Mouse (Mus musculus): ENCODE measurements around the gene Rasa4. TPM values are rescaled to one million over a fixed set of nuclear protein-coding genes. Genes with fewer than 3 reads are reported as not detected.

Rasa4 gene
- total and polyA plus RNA-seq, 3 experiments: 1.4 to 2.5 TPM; not detected in 1

DNA sequence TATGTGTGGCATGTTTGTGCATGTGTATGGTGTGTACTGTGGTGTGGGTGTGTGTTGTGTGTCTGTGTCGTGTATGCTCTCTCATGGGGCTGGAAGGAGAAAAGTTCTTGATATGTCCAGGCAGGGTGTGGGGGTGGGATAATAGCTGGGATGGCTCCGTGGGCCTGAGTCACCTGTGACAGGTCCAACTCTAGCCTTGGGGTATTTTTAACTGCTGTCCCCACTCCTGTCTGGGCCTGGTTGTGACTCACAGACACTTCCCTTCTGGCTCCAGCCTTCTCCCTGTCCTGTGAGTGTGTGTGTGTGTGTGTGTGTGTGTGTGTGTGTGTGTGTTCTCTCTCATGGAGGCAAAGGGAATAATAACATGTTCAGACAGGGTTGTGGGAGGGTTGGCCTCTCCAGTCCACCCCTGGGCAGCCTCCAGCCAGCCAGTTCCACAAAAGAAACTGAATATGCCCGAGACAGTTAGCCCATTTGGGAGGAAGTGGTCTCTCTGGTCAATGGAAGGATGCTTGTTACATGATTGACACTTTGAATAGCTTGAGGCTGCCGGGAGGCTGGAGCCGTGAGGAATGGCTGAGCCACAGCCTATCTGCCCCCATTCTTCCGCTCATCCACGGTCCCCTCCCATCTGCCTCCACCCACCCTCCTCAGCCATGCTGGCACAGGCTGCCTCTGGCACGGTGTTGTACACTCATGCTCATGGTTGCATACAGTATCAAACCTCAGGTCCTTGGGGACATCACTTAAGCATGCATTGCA is 10.7 kb downstream of the Rasa4 start:
- Histone ChIP-seq H3K27me3 (ENCODE audit: control insufficient read depth in 1 of 2, insufficient read depth in 2 of 2, low read length in 2 of 2) (no peaks in the 10 kb centered on the region), H3K36me3 (ENCODE audit: control insufficient read depth in 1 of 2, insufficient read depth in 2 of 2, low read length in 2 of 2) (no peaks in the 10 kb centered on the region), H3K27ac (ENCODE audit: control insufficient read depth, low read depth, low read length) (no peak overlapping the region), H3K9me3 (replicated peaks; ENCODE audit: insufficient read depth, low read length) (no peaks in the 10 kb centered on the region), H3K4me3 (ENCODE audit: control insufficient read depth in 1 of 2, insufficient read depth in 1 of 2, low read depth in 2 of 2, low read length in 2 of 2) (no peak overlapping the region), H3K4me1 (ENCODE audit: control insufficient read depth in 1 of 2, insufficient read depth in 2 of 2, low read length in 2 of 2) (no peaks in the 10 kb centered on the region), H3K9ac (ENCODE audit: control insufficient read depth, low read depth, low read length, poor library complexity, severe bottlenecking) (no peak overlapping the region), H3K79me2 (ENCODE audit: control insufficient read depth, insufficient read depth, low read length, poor library complexity) (no peaks in the 10 kb centered on the region)
- DNase-seq (ENCODE audit: low read depth, low spot score): no peak
- TF ChIP-seq BHLHE40 (IDR thresholded peaks at IDR 0.05; ENCODE audit: borderline replicate concordance, low read depth, low read length) (no peak), CHD2 (IDR thresholded peaks at IDR 0.05; ENCODE audit: low read length) (no peak), NRF1 (IDR thresholded peaks at IDR 0.05; ENCODE audit: insufficient read depth, low read depth, low read length, poor library complexity, severe bottlenecking) (no peak), MAZ (IDR thresholded peaks at IDR 0.05; ENCODE audit: low read depth, low read length) (no peak), GABPA (IDR thresholded peaks at IDR 0.05; ENCODE audit: low read depth, low read length) (no peak), GATA1 (IDR thresholded peaks at IDR 0.05; ENCODE audit: low read depth, low read length) (no peak), MAX (IDR thresholded peaks at IDR 0.05; ENCODE audit: low read length) (no peak), ELF1 (IDR thresholded peaks at IDR 0.05; ENCODE audit: low read depth, low read length) (no peak), HCFC1 (IDR thresholded peaks at IDR 0.05; ENCODE audit: low read depth, low read length) (no peak), RAD21 (IDR thresholded peaks at IDR 0.05; ENCODE audit: low read depth, low read length) (no peak), EP300 (IDR thresholded peaks at IDR 0.05; ENCODE audit: low read depth in 1 of 2, low read length in 2 of 2) (no peak), CHD1 (IDR thresholded peaks at IDR 0.05; ENCODE audit: low read depth, low read length) (no peak), ETS1 (IDR thresholded peaks at IDR 0.05; ENCODE audit: low read depth, low read length) (no peak)

DNA sequence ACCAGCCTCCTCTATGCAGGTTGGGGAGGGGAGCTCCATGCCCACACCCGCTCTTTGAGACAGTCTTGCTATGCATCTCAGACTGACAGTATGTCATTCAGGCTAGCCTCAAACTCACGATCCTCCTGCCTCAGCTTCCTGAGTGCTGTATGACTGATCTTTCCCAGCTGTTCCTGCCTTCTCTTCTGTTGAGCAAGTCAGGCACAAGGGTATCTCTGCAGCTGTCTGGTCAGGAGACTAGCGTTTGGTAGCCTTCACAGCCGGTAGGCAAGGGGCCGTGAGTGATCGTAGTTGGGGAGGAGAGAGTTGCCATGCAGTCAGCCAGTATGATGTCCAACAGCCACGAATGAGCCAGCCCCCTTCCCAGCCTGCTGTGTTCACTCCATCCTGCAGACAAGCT is 11.4 kb downstream of the Rasa4 start:
- no peaks in the 10 kb centered on the region for H3K79me2 ChIP-seq (ENCODE audit: control insufficient read depth, insufficient read depth, low read length, poor library complexity)
- H3K4me3 ChIP-seq (ENCODE audit: control insufficient read depth in 1 of 2, insufficient read depth in 1 of 2, low read depth in 2 of 2, low read length in 2 of 2): no peak overlapping the region
- H3K27ac ChIP-seq (ENCODE audit: control insufficient read depth, low read depth, low read length): no peak overlapping the region
- no peak for DNase-seq (ENCODE audit: low read depth, low spot score)
- no peaks in the 10 kb centered on the region for H3K27me3 ChIP-seq (ENCODE audit: control insufficient read depth in 1 of 2, insufficient read depth in 2 of 2, low read length in 2 of 2)
- no peak for TF ChIP-seq ZC3H11A (IDR thresholded peaks at IDR 0.05; ENCODE audit: low read depth, low read length)
- H3K9ac ChIP-seq (ENCODE audit: control insufficient read depth, low read depth, low read length, poor library complexity, severe bottlenecking): no peak overlapping the region
- no peaks in the 10 kb centered on the region for H3K4me1 ChIP-seq (ENCODE audit: control insufficient read depth in 1 of 2, insufficient read depth in 2 of 2, low read length in 2 of 2)
- no peaks in the 10 kb centered on the region for H3K36me3 ChIP-seq (ENCODE audit: control insufficient read depth in 1 of 2, insufficient read depth in 2 of 2, low read length in 2 of 2)
- no peaks in the 10 kb centered on the region for H3K9me3 ChIP-seq (replicated peaks; ENCODE audit: insufficient read depth, low read length)

- peaks cover 0 to 11% of the 10 kb centered on the region in 2 experiments; a peak in 1 of 4 replicates for H3K4me1 ChIP-seq (ENCODE audit: control insufficient read depth in 1 of 2, insufficient read depth in 2 of 2, low read length in 2 of 2)
- no peak for TF ChIP-seq TCF12 (IDR thresholded peaks at IDR 0.05; ENCODE audit: low read depth, low read length)
- TF ChIP-seq RAD21 (IDR thresholded peaks at IDR 0.05; ENCODE audit: low read depth, low read length): no peak
- no peak for TF ChIP-seq ETS1 (IDR thresholded peaks at IDR 0.05; ENCODE audit: low read depth, low read length)
- TF ChIP-seq ZMIZ1 (IDR thresholded peaks at IDR 0.05; ENCODE audit: low read depth, low read length): no peak
- no peak for TF ChIP-seq CHD1 (IDR thresholded peaks at IDR 0.05; ENCODE audit: low read depth, low read length)
- TF ChIP-seq ZC3H11A (IDR thresholded peaks at IDR 0.05; ENCODE audit: low read depth, low read length): no peak
- TF ChIP-seq NRF1 (IDR thresholded peaks at IDR 0.05; ENCODE audit: insufficient read depth, low read depth, low read length, poor library complexity, severe bottlenecking): no peak
- TF ChIP-seq E2F4 (IDR thresholded peaks at IDR 0.05; ENCODE audit: borderline replicate concordance, low read depth, low read length): no peak
- TF ChIP-seq GABPA (IDR thresholded peaks at IDR 0.05; ENCODE audit: low read depth, low read length): no peak
- TF ChIP-seq CHD2 (IDR thresholded peaks at IDR 0.05; ENCODE audit: low read length): no peak
- H3K27me3 ChIP-seq (ENCODE audit: control insufficient read depth in 1 of 2, insufficient read depth in 2 of 2, low read length in 2 of 2): no peaks in the 10 kb centered on the region
- peaks cover 0 to 3% of the 10 kb centered on the region in 2 experiments; a peak in 1 of 4 replicates for H3K36me3 ChIP-seq (ENCODE audit: control insufficient read depth in 1 of 2, insufficient read depth in 2 of 2, low read length in 2 of 2)
- no peak for DNase-seq (ENCODE audit: low read depth, low spot score)
- H3K9ac ChIP-seq (ENCODE audit: control insufficient read depth, low read depth, low read length, poor library complexity, severe bottlenecking): no peak overlapping the region
- no peak overlapping the region for H3K4me3 ChIP-seq (ENCODE audit: control insufficient read depth in 1 of 2, insufficient read depth in 1 of 2, low read depth in 2 of 2, low read length in 2 of 2)
- H3K27ac ChIP-seq (ENCODE audit: control insufficient read depth, low read depth, low read length): no peak overlapping the region
- H3K79me2 ChIP-seq (ENCODE audit: control insufficient read depth, insufficient read depth, low read length, poor library complexity): no peaks in the 10 kb centered on the region
- no peaks in the 10 kb centered on the region for H3K9me3 ChIP-seq (replicated peaks; ENCODE audit: insufficient read depth, low read length)
These were observed 14.8 kb downstream of the Rasa4 start for GRCm38 (mm10) chr5:136098536-136098935.
